Mouse (Mus musculus) liver, postnatal 0 days (tissue): ENCODE measurements around the gene Ltbp2. TPM values are rescaled to one million over a fixed set of nuclear protein-coding genes. Genes with fewer than 3 reads are reported as not detected.

ENCODE experiments used
- ATAC-seq: fragments of 200-750 bp; cut with Nextera tagmentation; 2 replicates; pipeline ENCODE4 v1.8.0; 2017; ENCODE audit warnings: mild to moderate bottlenecking, moderate library complexity
- DNase-seq: peaks from one replicate; pipeline ENCODE4 v3.0.0-alpha.2; 2016
- H3K27ac ChIP-seq: fragments of 300-500 bp; sonication (generic); 2 replicates; pipeline ENCODE4 v1.5.1; 2014; ENCODE audit warnings: antibody characterized with exemption, moderate library complexity, mild to moderate bottlenecking, low read depth
- H3K27me3 ChIP-seq: fragments of 300-500 bp; sonication (generic); 2 replicates; pipeline ENCODE4 v1.6.1; 2014; ENCODE audit warnings: low read length, control low read depth, mixed read lengths; ENCODE audit not compliant: insufficient read depth
- H3K36me3 ChIP-seq: fragments of 300-500 bp; sonication (generic); replicated peaks from 2 replicates; pipeline ENCODE4 v1.6.1; 2014; ENCODE audit warnings: mild to moderate bottlenecking, control low read depth, low read length, moderate library complexity, mixed read lengths; ENCODE audit not compliant: insufficient read depth
- H3K4me1 ChIP-seq: fragments of 300-500 bp; sonication (generic); 2 replicates; pipeline ENCODE4 v1.6.1; 2014; ENCODE audit warnings: antibody characterized with exemption, mild to moderate bottlenecking, control low read depth; ENCODE audit not compliant: insufficient read depth
- H3K4me2 ChIP-seq: fragments of 300-500 bp; sonication (generic); 2 replicates; pipeline ENCODE4 v1.6.1; 2014; ENCODE audit warnings: low read depth, mild to moderate bottlenecking, low read length, moderate library complexity, mixed read lengths
- H3K4me3 ChIP-seq: fragments of 300-500 bp; sonication (generic); 2 replicates; pipeline ENCODE4 v1.5.1; 2014; ENCODE audit warnings: low read depth, low read length
- H3K9ac ChIP-seq: fragments of 300-500 bp; sonication (generic); replicated peaks from 2 replicates; pipeline ENCODE4 v1.6.1; 2014; ENCODE audit warnings: mild to moderate bottlenecking, moderate library complexity
- H3K9me3 ChIP-seq: fragments of 300-500 bp; sonication (generic); 2 replicates; pipeline ENCODE4 v1.6.1; 2016; ENCODE audit warnings: mild to moderate bottlenecking, control low read depth, low read length, mixed read lengths
- CTCF ChIP-seq: sonication (generic); IDR thresholded peaks from 2 replicates; pipeline ENCODE4 v1.5.1; 2016; ENCODE audit warnings: antibody characterized with exemption, low read depth
- EP300 ChIP-seq: IDR thresholded peaks from 2 replicates; pipeline ENCODE4 v1.6.1; 2016; ENCODE audit warnings: antibody characterized with exemption, low read depth, mild to moderate bottlenecking
- WGBS: fragments of 180-500 bp; shearing (Covaris S2); extraction: QIAGEN DNeasy Blood & Tissue Kit; methylation state at CpG from one replicate; pipeline ENCODE4 v1.1.7; 2014; ENCODE audit not compliant: insufficient replicate concordance; 5-methylcytosine and 5-hydroxymethylcytosine counted together
- polyA plus RNA-seq: library from polyadenylated mRNA; unstranded; fragments of >200 nt; fragmentation: Nextera tagmentation; extraction: Ambion mirVana; gene quantifications from 2 replicates; pipeline ENCODE4 v1.2.1, GENCODE M21; 2015

Gene Ltbp2
- 0.31 and 0.59 TPM in 2 replicates for polyA plus RNA-seq

- DNase-seq = peak; percentile 91
- TF ChIP-seq CTCF (peak; percentile 99), EP300 (no peak)
- Histone ChIP-seq H3K4me3 (peak within 1 kb of the TSS; percentile 25), H3K27ac (no peak within 1 kb of the TSS), H3K4me2 (peak within 1 kb of the TSS; percentile 54), H3K9me3 (no peaks in the 10 kb centered on the region), H3K36me3 (no peaks in the 10 kb centered on the region), H3K4me1 (no peaks in the 10 kb centered on the region), H3K9ac (no peak within 1 kb of the TSS), H3K27me3 (peaks cover 50% of the 10 kb centered on the region)
- WGBS = 3% methylated on average over 34 of the region's 34 CpGs
- ATAC-seq = peak; percentile 88
Observed at GRCm38 (mm10) chr12:84876481-84877121, at the start of gene Ltbp2. TSS of gene Ltbp2 (minus strand) at chr12:84876532.

GRCm38 (mm10) chr12:84924324-84924723 is 48.0 kb upstream of the Ltbp2 start:
- Histone ChIP-seq H3K4me1 (no peaks in the 10 kb centered on the region), H3K9me3 (no peaks in the 10 kb centered on the region), H3K4me3 (no peak overlapping the region), H3K36me3 (peaks cover 80% of the 10 kb centered on the region), H3K27me3 (no peaks in the 10 kb centered on the region), H3K4me2 (no peak overlapping the region), H3K27ac (no peak overlapping the region), H3K9ac (no peak overlapping the region)
- TF ChIP-seq EP300 (no peak), CTCF (no peak)
- ATAC-seq (no peak), DNase-seq (no peak)
- WGBS = 88% methylated on average over 5 of the region's 5 CpGs

GRCm38 (mm10) chr12:84921881-84922419 is 45.6 kb upstream of the Ltbp2 start:
- no peak overlapping the region for H3K9ac ChIP-seq
- H3K27ac ChIP-seq = no peak overlapping the region
- WGBS = 83% methylated on average over 8 of the region's 8 CpGs
- peaks cover 85% of the 10 kb centered on the region for H3K36me3 ChIP-seq
- H3K4me1 ChIP-seq = no peaks in the 10 kb centered on the region
- H3K27me3 ChIP-seq = no peaks in the 10 kb centered on the region
- no peaks in the 10 kb centered on the region for H3K9me3 ChIP-seq
- TF ChIP-seq EP300 = no peak
- no peak for TF ChIP-seq CTCF
- no peak for DNase-seq
- no peak for ATAC-seq
- H3K4me2 ChIP-seq = no peak overlapping the region
- no peak overlapping the region for H3K4me3 ChIP-seq

- TF ChIP-seq EP300 = no peak
- no peak for TF ChIP-seq CTCF
- Histone ChIP-seq H3K4me2 (no peak overlapping the region), H3K4me3 (no peak overlapping the region), H3K36me3 (peaks cover 61% of the 10 kb centered on the region), H3K9me3 (no peaks in the 10 kb centered on the region), H3K4me1 (no peaks in the 10 kb centered on the region), H3K27me3 (no peaks in the 10 kb centered on the region), H3K9ac (no peak overlapping the region), H3K27ac (no peak overlapping the region)
- DNase-seq (no peak), ATAC-seq (no peak)
- WGBS = 88% methylated on average over 6 of the region's 6 CpGs
Observed at GRCm38 (mm10) chr12:84918809-84919208, 42.5 kb upstream of the Ltbp2 start.

- DNase-seq (no peak), ATAC-seq (peak; percentile 49; the same call in 1 of the 2 replicates)
- H3K9me3 ChIP-seq = no peaks in the 10 kb centered on the region
- H3K27me3 ChIP-seq = no peaks in the 10 kb centered on the region
- no peak overlapping the region for H3K9ac ChIP-seq
- H3K36me3 ChIP-seq = peaks cover 53% of the 10 kb centered on the region
- no peak overlapping the region for H3K4me2 ChIP-seq
- no peaks in the 10 kb centered on the region for H3K4me1 ChIP-seq
- no peak for TF ChIP-seq EP300
- TF ChIP-seq CTCF = no peak
- H3K27ac ChIP-seq = no peak overlapping the region
- no peak overlapping the region for H3K4me3 ChIP-seq
- 56% methylated on average over 3 of the region's 3 CpGs for WGBS
Observed at GRCm38 (mm10) chr12:84917799-84918198, 41.5 kb upstream of the Ltbp2 start.

GRCm38 (mm10) chr12:84914959-84915358 is 38.6 kb upstream of the Ltbp2 start:
- no peak overlapping the region for H3K4me2 ChIP-seq
- no peak for TF ChIP-seq CTCF
- no peak for TF ChIP-seq EP300
- H3K27me3 ChIP-seq = no peaks in the 10 kb centered on the region
- no peaks in the 10 kb centered on the region for H3K4me1 ChIP-seq
- no peak overlapping the region for H3K27ac ChIP-seq
- H3K9ac ChIP-seq = no peak overlapping the region
- WGBS = 85% methylated on average over 5 of the region's 5 CpGs
- no peak for DNase-seq
- no peaks in the 10 kb centered on the region for H3K9me3 ChIP-seq
- H3K36me3 ChIP-seq = peaks cover 30% of the 10 kb centered on the region
- no peak overlapping the region for H3K4me3 ChIP-seq
- no peak for ATAC-seq
